Mouse (Mus musculus): ENCODE results near the gene Dgcr6. TPM values are rescaled to one million over a fixed set of nuclear protein-coding genes. Genes with fewer than 3 reads are reported as not detected.
A peak's percentile ranks its signal among the peaks of the same experiment; 100 is the strongest.

Dgcr6 gene
- polyA plus RNA-seq, 1 experiment from 2014 or later: 85.8 TPM

DNA sequence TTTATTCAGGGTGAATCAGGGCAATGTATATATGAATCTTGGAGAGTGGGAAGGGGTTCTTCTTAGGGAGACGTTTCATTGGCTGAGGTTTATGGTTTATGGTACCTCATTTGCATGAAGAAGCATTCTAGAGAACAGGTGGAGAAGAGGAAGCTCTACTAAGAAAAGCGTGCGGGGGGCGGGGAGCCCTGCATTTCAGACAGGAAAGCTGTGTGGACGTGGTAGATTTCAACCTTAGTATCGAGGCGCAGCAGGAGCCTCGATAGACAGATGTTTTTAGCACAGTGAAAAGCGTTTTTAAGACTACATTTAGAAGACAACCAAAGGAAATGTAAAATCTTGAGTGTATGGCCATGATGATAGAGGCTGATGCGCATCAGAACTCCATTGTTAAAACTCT, 6.6 kb downstream of the Dgcr6 start:
- no peaks in the 10 kb centered on the region for H3K27me3 ChIP-seq (replicated peaks; ENCODE audit: control insufficient read depth, insufficient read depth, low read length)
- no peaks in the 10 kb centered on the region for H3K9me3 ChIP-seq (ENCODE audit: control insufficient read depth, low read length)
- ATAC-seq (replicated peaks; ENCODE audit: low FRiP score, low TSS enrichment, low read depth) (no peak), DNase-seq (ENCODE audit: low spot score) (no peak)
- no peaks in the 10 kb centered on the region for H3K4me1 ChIP-seq (replicated peaks; ENCODE audit: control insufficient read depth, insufficient read depth, low read length)
- WGBS: 73% methylated on average over 10 of the region's 10 CpGs
- no peak overlapping the region for H3K4me3 ChIP-seq (ENCODE audit: low read depth, low read length)
- no peak overlapping the region for H3K9ac ChIP-seq (ENCODE audit: low read length)
- H3K36me3 ChIP-seq (ENCODE audit: control insufficient read depth, insufficient read depth, low read length): no peaks in the 10 kb centered on the region
- H3K4me2 ChIP-seq (ENCODE audit: low read length): no peak overlapping the region
- H3K27ac ChIP-seq (ENCODE audit: low read depth): no peak overlapping the region

DNA sequence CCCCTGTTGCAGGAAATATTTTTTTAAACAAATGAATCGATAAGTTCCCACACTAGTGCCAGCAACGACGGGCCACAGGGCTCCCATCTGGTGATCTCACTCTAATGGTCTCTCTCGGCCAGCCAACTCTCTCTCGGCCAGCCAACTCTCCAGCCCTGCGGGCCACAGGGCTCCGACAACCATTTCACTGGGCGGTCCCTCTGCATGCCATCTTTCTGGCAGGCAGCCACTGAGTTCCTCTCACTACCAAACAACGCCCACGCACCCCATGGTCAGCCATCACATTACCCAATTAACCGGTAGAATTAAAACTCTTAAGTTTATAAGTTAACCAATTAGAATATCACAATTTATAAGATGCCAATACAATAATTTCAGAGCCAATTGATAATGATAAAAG, 8.5 kb downstream of the Dgcr6 start:
- Histone ChIP-seq H3K27me3 (replicated peaks; ENCODE audit: control insufficient read depth, insufficient read depth, low read length) (no peaks in the 10 kb centered on the region), H3K4me2 (ENCODE audit: low read length) (no peak overlapping the region), H3K27ac (ENCODE audit: low read depth) (no peak overlapping the region), H3K9ac (ENCODE audit: low read length) (no peak overlapping the region), H3K9me3 (ENCODE audit: control insufficient read depth, low read length) (no peaks in the 10 kb centered on the region), H3K36me3 (ENCODE audit: control insufficient read depth, insufficient read depth, low read length) (no peaks in the 10 kb centered on the region), H3K4me3 (ENCODE audit: low read depth, low read length) (no peak overlapping the region), H3K4me1 (replicated peaks; ENCODE audit: control insufficient read depth, insufficient read depth, low read length) (no peaks in the 10 kb centered on the region)
- 86% methylated on average over 11 of the region's 11 CpGs for WGBS
- DNase-seq (ENCODE audit: low spot score) (no peak), ATAC-seq (replicated peaks; ENCODE audit: low FRiP score, low TSS enrichment, low read depth) (no peak)

DNA sequence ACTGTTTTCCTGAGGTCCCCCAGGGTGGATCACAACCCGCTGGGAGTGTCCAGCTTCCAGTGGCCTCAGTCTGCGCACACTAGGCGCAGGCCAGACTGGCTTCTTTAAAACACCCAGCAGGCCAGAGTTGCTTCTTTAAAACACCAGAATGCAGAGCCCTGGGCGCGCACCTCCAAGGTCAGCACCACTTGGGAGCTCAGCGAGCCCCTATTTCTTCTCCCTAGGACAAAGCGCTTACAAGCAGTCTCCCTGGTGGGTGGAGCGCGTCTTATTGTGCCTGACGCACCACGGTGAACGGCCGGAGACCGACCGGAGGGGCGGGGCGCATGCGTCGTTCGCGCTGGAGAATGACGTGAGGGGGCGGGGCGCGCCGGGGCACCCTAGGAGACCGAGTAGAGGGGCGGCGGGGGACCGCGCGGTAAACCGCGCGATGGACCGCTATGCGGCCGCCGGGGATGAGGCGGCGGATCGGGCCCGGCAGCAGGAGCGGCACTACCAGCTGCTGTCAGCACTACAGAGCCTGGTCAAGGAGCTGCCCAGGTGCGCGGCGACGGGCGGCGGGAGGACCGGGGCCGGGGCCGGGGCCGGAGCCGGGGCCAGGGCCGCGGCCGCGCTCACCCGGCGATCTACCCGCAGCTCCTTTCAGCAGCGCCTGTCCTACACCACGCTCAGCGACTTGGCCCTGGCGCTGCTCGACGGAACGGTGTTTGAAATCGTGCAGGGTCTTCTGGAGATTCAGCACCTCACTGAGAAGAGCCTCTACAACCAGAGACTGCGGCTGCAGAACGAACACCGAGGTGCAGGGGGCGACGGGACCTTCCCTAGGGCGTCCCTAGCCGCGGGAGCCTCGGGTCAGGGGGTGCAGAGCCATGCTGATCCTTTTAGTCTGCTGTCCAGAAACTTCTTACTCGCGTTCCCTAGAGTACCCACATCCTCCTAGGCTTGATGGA, 13.7 kb downstream of the Dgcr6 start:
- H3K4me3 ChIP-seq (ENCODE audit: low read depth, low read length): peak overlapping the region; percentile 92
- H3K4me1 ChIP-seq (replicated peaks; ENCODE audit: control insufficient read depth, insufficient read depth, low read length): peaks cover 10% of the 10 kb centered on the region; the same call in 1 of the 2 replicates
- peak overlapping the region; percentile 88 for H3K27ac ChIP-seq (ENCODE audit: low read depth)
- ATAC-seq (replicated peaks; ENCODE audit: low FRiP score, low TSS enrichment, low read depth) (peak; percentile 97), DNase-seq (ENCODE audit: low spot score) (peak; percentile 97)
- under 1% methylated on average over 68 of the region's 81 CpGs for whole genome bisulfite sequencing
- H3K4me2 ChIP-seq (ENCODE audit: low read length): peak overlapping the region; percentile 82
- peak overlapping the region; percentile 86 for H3K9ac ChIP-seq (ENCODE audit: low read length)
- H3K9me3 ChIP-seq (ENCODE audit: control insufficient read depth, low read length): no peaks in the 10 kb centered on the region
- H3K27me3 ChIP-seq (replicated peaks; ENCODE audit: control insufficient read depth, insufficient read depth, low read length): no peaks in the 10 kb centered on the region
- H3K36me3 ChIP-seq (ENCODE audit: control insufficient read depth, insufficient read depth, low read length): peaks cover 26% of the 10 kb centered on the region

DNA sequence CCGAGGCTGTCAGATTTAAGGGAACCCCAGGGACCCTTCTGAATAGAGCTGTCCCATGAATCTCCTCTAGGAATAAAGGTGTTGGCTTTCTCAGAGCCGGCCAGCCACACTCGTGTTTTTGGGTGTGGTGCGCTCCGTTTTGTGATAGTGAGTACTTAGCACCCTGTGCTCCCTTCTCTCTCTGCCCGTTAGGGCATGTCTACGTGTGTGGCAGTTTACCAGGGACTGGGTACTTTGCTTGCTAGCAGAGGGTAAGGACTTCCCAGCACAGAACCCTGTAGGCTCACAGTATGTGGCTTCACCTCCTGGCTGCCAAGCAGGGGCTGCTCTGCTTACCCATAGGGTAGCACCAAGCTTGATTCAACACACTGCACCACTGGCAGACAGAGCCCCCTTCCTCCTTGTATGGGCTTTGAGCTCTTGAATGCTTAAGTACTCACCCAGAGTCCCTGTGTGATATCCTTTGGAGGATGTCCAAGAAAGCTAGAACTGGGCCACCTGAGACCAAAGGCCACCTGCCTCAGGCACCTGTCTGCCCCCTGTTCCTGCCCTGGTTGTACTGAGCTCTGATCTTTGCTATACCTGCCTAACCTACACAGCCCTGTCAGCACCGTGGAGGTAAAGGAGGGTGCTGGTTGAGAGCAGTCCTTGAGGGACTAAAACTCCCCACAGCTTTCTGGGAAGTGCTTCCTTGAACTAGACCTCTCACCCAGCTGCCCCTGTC, 16.2 kb downstream of the Dgcr6 start:
- no peak overlapping the region for H3K27ac ChIP-seq (ENCODE audit: low read depth)
- peaks cover 40% of the 10 kb centered on the region for H3K36me3 ChIP-seq (ENCODE audit: control insufficient read depth, insufficient read depth, low read length)
- 86% methylated on average over 8 of the region's 8 CpGs for WGBS
- no peaks in the 10 kb centered on the region for H3K27me3 ChIP-seq (replicated peaks; ENCODE audit: control insufficient read depth, insufficient read depth, low read length)
- no peak overlapping the region for H3K4me3 ChIP-seq (ENCODE audit: low read depth, low read length)
- H3K9me3 ChIP-seq (ENCODE audit: control insufficient read depth, low read length): no peaks in the 10 kb centered on the region
- ATAC-seq (replicated peaks; ENCODE audit: low FRiP score, low TSS enrichment, low read depth): no peak
- no peak overlapping the region for H3K9ac ChIP-seq (ENCODE audit: low read length)
- no peak overlapping the region for H3K4me2 ChIP-seq (ENCODE audit: low read length)
- H3K4me1 ChIP-seq (replicated peaks; ENCODE audit: control insufficient read depth, insufficient read depth, low read length): peaks cover 10% of the 10 kb centered on the region; the same call in 1 of the 2 replicates
- DNase-seq (ENCODE audit: low spot score): no peak

DNA sequence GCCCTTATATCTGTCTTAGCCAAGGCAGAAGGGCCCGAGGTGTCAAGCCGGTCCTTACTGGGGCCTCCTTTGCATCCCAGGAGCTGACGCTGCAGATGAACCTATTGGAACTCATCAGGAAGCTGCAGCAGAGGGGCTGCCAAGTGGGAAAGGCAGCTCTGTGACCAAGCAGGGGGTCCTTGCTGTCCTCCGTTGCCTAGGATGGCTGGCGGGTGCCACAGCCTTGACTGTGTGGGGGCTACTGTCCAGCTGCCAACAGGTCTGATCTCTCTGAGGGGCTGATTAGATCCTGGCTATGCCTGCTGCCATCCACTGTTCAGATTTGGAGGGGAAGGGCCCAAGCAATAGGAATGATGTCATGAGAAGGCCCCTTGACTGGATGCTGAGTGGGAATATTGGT, 18.1 kb downstream of the Dgcr6 start:
- Histone ChIP-seq H3K4me3 (ENCODE audit: low read depth, low read length) (no peak overlapping the region), H3K9ac (ENCODE audit: low read length) (no peak overlapping the region), H3K27ac (ENCODE audit: low read depth) (no peak overlapping the region), H3K27me3 (replicated peaks; ENCODE audit: control insufficient read depth, insufficient read depth, low read length) (no peaks in the 10 kb centered on the region), H3K36me3 (ENCODE audit: control insufficient read depth, insufficient read depth, low read length) (peaks cover 40% of the 10 kb centered on the region), H3K9me3 (ENCODE audit: control insufficient read depth, low read length) (no peaks in the 10 kb centered on the region), H3K4me1 (replicated peaks; ENCODE audit: control insufficient read depth, insufficient read depth, low read length) (peaks cover 16% of the 10 kb centered on the region; the same call in 1 of the 2 replicates), H3K4me2 (ENCODE audit: low read length) (no peak overlapping the region)
- DNase-seq (ENCODE audit: low spot score) (no peak), ATAC-seq (replicated peaks; ENCODE audit: low FRiP score, low TSS enrichment, low read depth) (no peak)
- WGBS: 92% methylated on average over 5 of the region's 5 CpGs

DNA sequence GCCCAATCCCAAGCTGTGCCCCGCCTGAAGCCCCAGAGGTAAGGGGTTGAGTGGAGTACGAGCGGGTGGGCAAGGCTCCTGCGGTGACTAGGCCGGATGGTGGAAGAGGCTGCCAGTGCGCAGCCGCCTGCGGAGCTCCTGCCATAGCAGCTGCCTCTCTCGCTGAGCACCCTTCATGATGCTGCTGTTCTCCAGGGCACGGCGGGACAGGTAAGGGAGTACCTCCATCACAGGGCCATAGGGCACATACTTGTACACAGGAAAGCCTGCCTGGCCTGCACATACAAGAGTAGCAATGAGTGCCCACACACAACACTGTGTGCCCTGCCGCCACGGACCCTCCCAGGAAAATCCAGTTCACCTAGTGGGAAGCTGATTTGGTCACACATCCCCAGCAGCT, 19.4 kb downstream of the Dgcr6 start:
- Histone ChIP-seq H3K9ac (ENCODE audit: low read length) (no peak overlapping the region), H3K36me3 (ENCODE audit: control insufficient read depth, insufficient read depth, low read length) (peaks cover 40% of the 10 kb centered on the region), H3K27ac (ENCODE audit: low read depth) (no peak overlapping the region), H3K27me3 (replicated peaks; ENCODE audit: control insufficient read depth, insufficient read depth, low read length) (no peaks in the 10 kb centered on the region), H3K4me3 (ENCODE audit: low read depth, low read length) (no peak overlapping the region), H3K4me2 (ENCODE audit: low read length) (no peak overlapping the region), H3K4me1 (replicated peaks; ENCODE audit: control insufficient read depth, insufficient read depth, low read length) (peaks cover 13% of the 10 kb centered on the region; the same call in 1 of the 2 replicates), H3K9me3 (ENCODE audit: control insufficient read depth, low read length) (no peaks in the 10 kb centered on the region)
- DNase-seq (ENCODE audit: low spot score): no peak
- no peak for ATAC-seq (replicated peaks; ENCODE audit: low FRiP score, low TSS enrichment, low read depth)
- 93% methylated on average over 13 of the region's 13 CpGs for WGBS

DNA sequence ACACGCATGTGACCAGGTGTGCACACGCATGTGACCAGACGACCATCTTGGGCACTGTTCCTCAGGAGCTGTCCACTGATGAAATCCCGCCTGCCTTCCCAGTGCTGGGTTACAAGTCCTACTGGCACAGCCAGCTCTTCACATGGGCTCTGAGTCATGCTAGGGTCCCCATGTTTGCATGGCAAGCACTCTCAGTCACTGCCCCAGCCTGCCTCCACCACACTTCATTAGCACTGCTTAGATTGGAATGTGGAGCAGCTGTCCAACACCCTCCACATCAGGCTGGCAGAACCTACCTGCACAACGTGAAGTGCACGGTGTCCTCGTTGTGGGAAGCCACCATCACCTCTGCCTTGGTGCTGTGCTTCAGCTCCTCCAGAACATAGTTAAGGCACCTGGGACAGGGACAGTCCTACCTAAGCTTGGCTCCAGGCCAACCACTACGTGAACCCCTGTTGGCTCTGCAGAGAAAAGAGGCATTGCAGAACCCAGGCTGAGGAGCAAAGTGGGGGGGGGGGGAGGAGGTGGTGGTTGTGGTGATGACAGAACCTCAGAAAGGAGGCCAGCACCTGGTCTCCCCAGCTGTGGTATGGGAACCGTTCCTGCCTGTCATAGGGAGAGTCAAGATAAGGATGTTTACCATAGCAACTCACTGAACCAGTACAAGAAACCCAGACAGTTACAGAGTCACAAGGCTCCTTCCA, 20.8 kb downstream of the Dgcr6 start:
- WGBS: 76% methylated on average over 9 of the region's 9 CpGs
- Histone ChIP-seq H3K27me3 (replicated peaks; ENCODE audit: control insufficient read depth, insufficient read depth, low read length) (no peaks in the 10 kb centered on the region), H3K4me1 (replicated peaks; ENCODE audit: control insufficient read depth, insufficient read depth, low read length) (peaks cover 6% of the 10 kb centered on the region; the same call in 1 of the 2 replicates), H3K4me2 (ENCODE audit: low read length) (no peak overlapping the region), H3K36me3 (ENCODE audit: control insufficient read depth, insufficient read depth, low read length) (peaks cover 34% of the 10 kb centered on the region), H3K9ac (ENCODE audit: low read length) (no peak overlapping the region), H3K9me3 (ENCODE audit: control insufficient read depth, low read length) (no peaks in the 10 kb centered on the region), H3K27ac (ENCODE audit: low read depth) (no peak overlapping the region), H3K4me3 (ENCODE audit: low read depth, low read length) (no peak overlapping the region)
- DNase-seq (ENCODE audit: low spot score) (no peak), ATAC-seq (replicated peaks; ENCODE audit: low FRiP score, low TSS enrichment, low read depth) (no peak)

DNA sequence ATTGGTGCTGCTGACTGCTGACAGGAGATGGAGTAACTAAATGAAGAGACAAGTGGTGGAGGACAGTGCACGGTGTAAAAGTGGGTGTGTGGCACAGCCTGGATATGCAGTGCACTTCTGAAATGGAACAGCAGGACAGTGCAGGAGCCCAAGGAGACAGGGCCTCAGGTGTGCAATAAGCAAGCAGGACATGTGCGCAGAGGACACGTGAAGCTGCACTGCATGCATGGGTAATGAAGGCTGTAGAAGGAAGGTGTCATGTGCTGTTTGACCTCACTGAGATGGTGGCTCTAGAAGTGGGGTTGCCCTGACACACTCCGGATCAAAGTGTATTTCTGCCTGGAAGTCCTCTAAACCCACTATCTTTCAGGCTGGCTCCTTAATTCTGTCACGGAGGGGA, 22.0 kb downstream of the Dgcr6 start:
- WGBS: 80% methylated on average over 5 of the region's 5 CpGs
- ATAC-seq (replicated peaks; ENCODE audit: low FRiP score, low TSS enrichment, low read depth): no peak
- Histone ChIP-seq H3K27ac (ENCODE audit: low read depth) (no peak overlapping the region), H3K4me1 (replicated peaks; ENCODE audit: control insufficient read depth, insufficient read depth, low read length) (peaks cover 6% of the 10 kb centered on the region; the same call in 1 of the 2 replicates), H3K9me3 (ENCODE audit: control insufficient read depth, low read length) (no peaks in the 10 kb centered on the region), H3K36me3 (ENCODE audit: control insufficient read depth, insufficient read depth, low read length) (peaks cover 25% of the 10 kb centered on the region), H3K4me2 (ENCODE audit: low read length) (no peak overlapping the region), H3K4me3 (ENCODE audit: low read depth, low read length) (no peak overlapping the region), H3K27me3 (replicated peaks; ENCODE audit: control insufficient read depth, insufficient read depth, low read length) (no peaks in the 10 kb centered on the region), H3K9ac (ENCODE audit: low read length) (no peak overlapping the region)
- DNase-seq (ENCODE audit: low spot score): no peak

All from intestine, embryonic 14.5 days (tissue).